In the genomic region with DNA sequence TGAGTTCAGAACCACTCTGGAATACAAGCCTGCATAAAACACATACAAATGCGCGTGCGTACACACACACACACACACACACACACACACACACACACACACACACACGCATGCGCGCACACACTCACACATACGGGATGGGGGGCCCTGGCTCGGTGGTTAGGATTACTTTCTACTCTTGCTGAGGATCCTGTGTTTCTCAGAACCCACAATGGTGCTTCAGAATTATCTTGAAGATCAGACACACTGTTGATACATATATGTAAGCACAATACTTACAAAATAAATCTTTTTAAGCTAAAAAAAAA, we compare ENCODE assay signal across 8 mouse cellular contexts. TPM values are rescaled to one million over a fixed set of nuclear protein-coding genes. Genes with fewer than 3 reads are reported as not detected.
DNase-seq lines count a peak whose midpoint lies in the region; ATAC-seq and TF ChIP-seq lines count a peak whose summit lies in the region.

No protein-coding gene starts in this region.

- peak overlapping the region; percentile 59 for H3K4me2 ChIP-seq in lung, embryonic 14.5 days
- H3K4me2 ChIP-seq in forebrain, embryonic 11.5 days (ENCODE audit: low read depth, low read length, severe bottlenecking), result no peak overlapping the region; the same call in 1 of the 2 replicates
- peak overlapping the region; percentile 65 for H3K4me2 ChIP-seq in intestine, postnatal 0 days (replicated peaks; ENCODE audit: low read depth)
- H3K4me2 ChIP-seq in neural tube, embryonic 13.5 days, result peak overlapping the region; percentile 97

- peaks cover 4% of the 10 kb centered on the region; the same call in 1 of the 2 replicates for H3K27me3 ChIP-seq in lung, embryonic 14.5 days (ENCODE audit: insufficient read depth, low read length)
- H3K27me3 ChIP-seq in forebrain, embryonic 11.5 days (ENCODE audit: control insufficient read depth, insufficient read depth, low read length), result no peaks in the 10 kb centered on the region
- H3K27me3 ChIP-seq in intestine, postnatal 0 days (replicated peaks; ENCODE audit: control insufficient read depth, insufficient read depth, low read length), result no peaks in the 10 kb centered on the region
- H3K27me3 ChIP-seq in neural tube, embryonic 13.5 days, result no peaks in the 10 kb centered on the region

- H3K4me1 ChIP-seq in lung, embryonic 14.5 days (ENCODE audit: insufficient read depth), result peaks cover 9% of the 10 kb centered on the region
- H3K4me1 ChIP-seq in forebrain, embryonic 11.5 days (replicated peaks; ENCODE audit: control insufficient read depth, insufficient read depth, low read length), result peaks cover 9% of the 10 kb centered on the region
- H3K4me1 ChIP-seq in intestine, postnatal 0 days (replicated peaks; ENCODE audit: control insufficient read depth, insufficient read depth, low read length), result no peaks in the 10 kb centered on the region
- peaks cover 36% of the 10 kb centered on the region for H3K4me1 ChIP-seq in neural tube, embryonic 13.5 days (replicated peaks)

- peak overlapping the region; percentile 85; the same call in 1 of the 2 replicates for H3K4me3 ChIP-seq in lung, embryonic 14.5 days (ENCODE audit: low read depth, low read length)
- H3K4me3 ChIP-seq in forebrain, embryonic 11.5 days (ENCODE audit: low read depth, low read length), result no peak overlapping the region
- no peak overlapping the region for H3K4me3 ChIP-seq in intestine, postnatal 0 days (ENCODE audit: low read depth, low read length)
- H3K4me3 ChIP-seq in neural tube, embryonic 13.5 days, result peak overlapping the region; percentile 87

- ATAC-seq in lung, embryonic 14.5 days (ENCODE audit: insufficient read depth), result no peak
- ATAC-seq in forebrain, embryonic 11.5 days (replicated peaks; ENCODE audit: low FRiP score), result peak; percentile 18; the same call in 1 of the 2 replicates
- ATAC-seq in intestine, postnatal 0 days, result no peak
- peak; percentile 24; the same call in 1 of the 2 replicates for ATAC-seq in neural tube, embryonic 13.5 days (ENCODE audit: low read depth)

- H3K9ac ChIP-seq in lung, embryonic 14.5 days, result peak overlapping the region; percentile 20; the same call in 1 of the 2 replicates
- no peak overlapping the region for H3K9ac ChIP-seq in forebrain, embryonic 11.5 days (ENCODE audit: low read length)
- H3K9ac ChIP-seq in intestine, postnatal 0 days (ENCODE audit: low read depth, low read length), result no peak overlapping the region; the same call in 1 of the 2 replicates
- no peak overlapping the region for H3K9ac ChIP-seq in neural tube, embryonic 13.5 days

- intact Hi-C loops in left cerebral cortex, postnatal 4 days (cut with DNase I), result loop anchor here (5.0 to 10.0 kb wide), 2 partner anchors 120 to 253 kb away; no protein-coding TSS in a partner anchor

- H3K36me3 ChIP-seq in lung, embryonic 14.5 days (ENCODE audit: insufficient read depth), result no peaks in the 10 kb centered on the region
- H3K36me3 ChIP-seq in forebrain, embryonic 11.5 days (ENCODE audit: control insufficient read depth, insufficient read depth, low read length), result no peaks in the 10 kb centered on the region
- H3K36me3 ChIP-seq in intestine, postnatal 0 days (ENCODE audit: control insufficient read depth, insufficient read depth), result no peaks in the 10 kb centered on the region
- H3K36me3 ChIP-seq in neural tube, embryonic 13.5 days, result no peaks in the 10 kb centered on the region

- DNase-seq in lung, embryonic 14.5 days, result no peak
- no peak for DNase-seq in lung, postnatal 14 days
- DNase-seq in forebrain, embryonic 11.5 days (ENCODE audit: low spot score), result no peak
- DNase-seq in thymus, postnatal 36 days, result no peak
- no peak for DNase-seq in left cerebral cortex, postnatal 4 days
- DNase-seq in left cerebral cortex, adult 11 months (ENCODE audit: low spot score), result no peak

- no peak for TF ChIP-seq CTCF in lung, embryonic 14.5 days (IDR thresholded peaks at IDR 0.05; ENCODE audit: low read depth)
- no peak for TF ChIP-seq CTCF in intestine, postnatal 0 days (IDR thresholded peaks at IDR 0.05; ENCODE audit: low read depth)

- 74% methylated on average over 8 of the region's 8 CpGs for whole genome bisulfite sequencing in lung, embryonic 14.5 days
- 86% methylated on average over 8 of the region's 8 CpGs for WGBS in forebrain, embryonic 11.5 days
- 75% methylated on average over 8 of the region's 8 CpGs for WGBS in intestine, postnatal 0 days
- WGBS in neural tube, embryonic 13.5 days, result 85% methylated on average over 8 of the region's 8 CpGs

- H3K27ac ChIP-seq in lung, embryonic 14.5 days (ENCODE audit: low read depth), result no peak overlapping the region
- no peak overlapping the region for H3K27ac ChIP-seq in forebrain, embryonic 11.5 days (ENCODE audit: low read depth, low read length)
- H3K27ac ChIP-seq in intestine, postnatal 0 days (ENCODE audit: low read depth, low read length), result 0 out of 2 replicates have a peak overlapping the region, but pooled peaks have one; percentile 74
- H3K27ac ChIP-seq in neural tube, embryonic 13.5 days (replicated peaks), result no peak overlapping the region

- no peaks in the 10 kb centered on the region for H3K9me3 ChIP-seq in lung, embryonic 14.5 days (ENCODE audit: low read depth, low read length)
- no peaks in the 10 kb centered on the region for H3K9me3 ChIP-seq in forebrain, embryonic 11.5 days (ENCODE audit: control insufficient read depth, low read length)
- H3K9me3 ChIP-seq in intestine, postnatal 0 days (ENCODE audit: control insufficient read depth), result no peaks in the 10 kb centered on the region
- H3K9me3 ChIP-seq in neural tube, embryonic 13.5 days, result no peaks in the 10 kb centered on the region

RNA-seq across cellular contexts. Expression of a gene that starts 0.7 kb away (rescaled TPM):
- polyA plus RNA-seq in lung, embryonic 14.5 days (2014; fragmentation: Nextera tagmentation; extraction: Ambion mirVana), result 72.6 and 80.8 TPM in 2 replicates
- polyA plus RNA-seq in forebrain, embryonic 11.5 days (2014; fragmentation: Nextera tagmentation; extraction: Ambion mirVana), result 91.7 and 99.4 TPM in 2 replicates
- 45.8 TPM in 2 replicates for polyA plus RNA-seq in intestine, postnatal 0 days (2015; fragmentation: Nextera tagmentation; extraction: Ambion mirVana)
- 116 and 124 TPM in 2 replicates for polyA plus RNA-seq in neural tube, embryonic 13.5 days (2015; fragmentation: Nextera tagmentation; extraction: Ambion mirVana)
- 10 to 100 TPM; 90.5 to 92.0 TPM for total RNA-seq in left cerebral cortex, postnatal 4 days (2021)

RNA-seq across cellular contexts. Expression of a gene that starts 39.1 kb away (rescaled TPM):
- 27.8 and 31.9 TPM in 2 replicates for polyA plus RNA-seq in lung, embryonic 14.5 days (2014; fragmentation: Nextera tagmentation; extraction: Ambion mirVana)
- 55.6 and 58.3 TPM in 2 replicates for polyA plus RNA-seq in forebrain, embryonic 11.5 days (2014; fragmentation: Nextera tagmentation; extraction: Ambion mirVana)
- polyA plus RNA-seq in intestine, postnatal 0 days (2015; fragmentation: Nextera tagmentation; extraction: Ambion mirVana), result 3.5 and 4.9 TPM in 2 replicates
- 55.6 and 61.4 TPM in 2 replicates for polyA plus RNA-seq in neural tube, embryonic 13.5 days (2015; fragmentation: Nextera tagmentation; extraction: Ambion mirVana)
- 100 to 1,000 TPM; 195 to 203 TPM for total RNA-seq in left cerebral cortex, postnatal 4 days (2021)

Comparison
In these comparisons a context has a peak if more than half of its experiments do, and no peak if none do; other contexts are left out.
1. ATAC-seq: peak in forebrain, embryonic 11.5 days (single experiment) and neural tube, embryonic 13.5 days (single experiment); none in lung, embryonic 14.5 days (single experiment) and intestine, postnatal 0 days (single experiment).
2. H3K4me3 ChIP-seq: peak in lung, embryonic 14.5 days (single experiment) and neural tube, embryonic 13.5 days (single experiment); none in forebrain, embryonic 11.5 days (single experiment) and intestine, postnatal 0 days (single experiment).